Mouse (Mus musculus) G1E (cell line): ENCODE results near the gene Tns2.

Source experiments
- CTCF ChIP-seq: IDR thresholded peaks from 2 replicates; pipeline ENCODE4 v1.5.1; 2012; ENCODE audit warnings: low read depth, low read length, inconsistent platforms, mixed read lengths
- GATA1 ChIP-seq: IDR thresholded peaks from 2 replicates; pipeline ENCODE4 v1.6.1; 2012; ENCODE audit warnings: borderline replicate concordance, low read length, inconsistent platforms, mixed read lengths
- GATA2 ChIP-seq: IDR thresholded peaks from 2 replicates; pipeline ENCODE4 v1.6.1; 2012; ENCODE audit warnings: low read depth, low read length, inconsistent platforms, borderline replicate concordance
- POLR2AphosphoS5 ChIP-seq: IDR thresholded peaks from 2 replicates; pipeline ENCODE4 v1.6.1; 2012; ENCODE audit warnings: low read depth, low read length, inconsistent platforms; ENCODE audit not compliant: insufficient replicate concordance
- TAL1 ChIP-seq: conservative IDR thresholded peaks from 2 replicates; pipeline ENCODE4 v1.6.1; 2012; ENCODE audit warnings: low read depth, low read length, inconsistent platforms, mixed read lengths

DNA sequence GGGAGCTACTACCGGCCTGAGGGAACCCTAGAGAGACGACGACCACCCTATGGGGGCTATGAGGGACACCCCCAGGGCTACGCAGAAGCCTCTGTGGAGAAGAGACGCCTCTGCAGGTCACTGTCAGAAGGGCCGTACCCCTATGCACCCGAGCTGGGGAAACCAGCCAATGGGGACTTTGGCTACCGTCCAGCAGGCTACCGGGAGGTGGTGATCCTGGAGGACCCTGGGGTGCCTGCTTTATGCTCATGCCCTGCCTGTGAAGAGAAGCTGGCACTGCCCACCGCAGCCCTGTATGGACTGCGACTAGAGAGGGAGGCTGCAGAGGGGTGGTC, 11.2 kb downstream of the Tns2 start:
- TF ChIP-seq CTCF = no peak
- TF ChIP-seq POLR2AphosphoS5 = no peak
- no peak for TF ChIP-seq GATA2
- TF ChIP-seq GATA1 = no peak
- TF ChIP-seq TAL1 = no peak
